Mouse (Mus musculus) erythroblast, embryonic 14.5 days (primary cell): ENCODE results near the gene Prom2.

Experiments
- GATA1 ChIP-seq: IDR thresholded peaks from 2 replicates; pipeline ENCODE4 v1.6.1; 2012; ENCODE audit warnings: low read length, inconsistent platforms, mixed read lengths
- TAL1 ChIP-seq: IDR thresholded peaks from 3 replicates; pipeline ENCODE4 v1.6.1; 2012; ENCODE audit warnings: low read length, inconsistent platforms, mixed read lengths

DNA sequence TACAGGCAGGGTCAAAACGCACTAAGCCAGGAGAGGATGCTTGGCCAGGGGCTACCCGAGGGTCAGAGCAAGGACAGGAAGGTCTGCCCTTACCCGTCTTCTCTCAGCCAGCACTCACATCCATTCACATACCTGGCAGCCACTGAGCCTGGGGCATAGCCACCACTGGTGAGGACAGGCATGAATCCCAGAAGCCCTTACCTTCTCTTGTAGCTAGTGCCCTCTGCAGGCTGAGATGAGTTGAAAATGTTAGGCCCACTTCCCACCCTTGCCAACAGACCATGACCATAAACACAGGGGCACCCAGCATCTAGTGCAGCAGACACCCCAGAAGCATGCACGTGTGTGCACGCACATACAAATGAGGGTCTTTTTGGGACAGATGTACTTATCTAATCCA, 9.8 kb upstream of the Prom2 start:
- TF ChIP-seq TAL1 (no peak), GATA1 (no peak)
